Mouse (Mus musculus) liver, embryonic 14.5 days (tissue): ENCODE measurements at regions not wholly inside any gene's neighbourhood (a gene's known extent, or its start where the extent isn't known, plus 50 kb on each side); places are given as distances from the start of the nearest gene placed in this dataset.

Experiments
- ATAC-seq: fragments of 200-750 bp; cut with Nextera tagmentation; 2 replicates; pipeline ENCODE4 v1.8.0; 2017; ENCODE audit warnings: moderate number of reproducible peaks, mild to moderate bottlenecking, moderate library complexity; ENCODE audit not compliant: insufficient read depth
- DNase-seq, 3 experiments: peaks; one replicate each; pipeline ENCODE4 v3.0.0-alpha.2; 2012 to 2013; ENCODE audit warnings: low read depth in 3 of 3, low spot score in 3 of 3
- H3K27ac ChIP-seq: fragments of 300-500 bp; sonication (generic); 2 replicates; pipeline ENCODE4 v1.5.1; 2014; ENCODE audit warnings: moderate library complexity, mild to moderate bottlenecking, control low read depth, inconsistent platforms
- H3K27me3 ChIP-seq: fragments of 300-500 bp; sonication (generic); 2 replicates; pipeline ENCODE4 v1.6.1; 2014; ENCODE audit warnings: mild to moderate bottlenecking, low read length, moderate library complexity; ENCODE audit not compliant: control insufficient read depth, insufficient read depth
- H3K36me3 ChIP-seq: fragments of 300-500 bp; sonication (generic); replicated peaks from 2 replicates; pipeline ENCODE4 v1.6.1; 2014; ENCODE audit warnings: low read depth; ENCODE audit not compliant: control insufficient read depth, insufficient read depth
- H3K4me1 ChIP-seq, 2 experiments: fragments of 200-500 bp in 1 of 2; fragments of 300-500 bp in 1 of 2; sonication (generic) in 1 of 2; replicated peaks; 2 replicates each; pipeline ENCODE4 v1.6.1; 2012 to 2014; ENCODE audit warnings: antibody characterized with exemption in 1 of 2, inconsistent platforms in 1 of 2, low read length in 1 of 2; ENCODE audit not compliant: control insufficient read depth in 2 of 2, insufficient read depth in 2 of 2
- H3K4me2 ChIP-seq: fragments of 300-500 bp; sonication (generic); 2 replicates; pipeline ENCODE4 v1.6.1; 2014; ENCODE audit warnings: low read depth, mild to moderate bottlenecking, control low read depth, moderate library complexity
- H3K4me3 ChIP-seq, 2 experiments: fragments of 200-500 bp in 1 of 2; fragments of 300-500 bp in 1 of 2; sonication (generic) in 1 of 2; 2 replicates each; pipeline ENCODE4 v1.5.1; 2012 to 2014; ENCODE audit warnings: low read depth in 2 of 2, low read length in 2 of 2, mild to moderate bottlenecking in 2 of 2, control low read depth in 1 of 2, inconsistent platforms in 1 of 2, moderate library complexity in 1 of 2; ENCODE audit not compliant: insufficient read depth in 1 of 2
- H3K9ac ChIP-seq: fragments of 300-500 bp; sonication (generic); replicated peaks from 2 replicates; pipeline ENCODE4 v1.6.1; 2014; ENCODE audit warnings: mild to moderate bottlenecking, control low read depth, moderate library complexity
- H3K9me3 ChIP-seq: fragments of 300-500 bp; sonication (generic); 2 replicates; pipeline ENCODE4 v1.6.1; 2016; ENCODE audit warnings: low read length, mixed read lengths; ENCODE audit not compliant: control insufficient read depth
- CTCF ChIP-seq: IDR thresholded peaks from 2 replicates; pipeline ENCODE4 v1.5.1; 2016; ENCODE audit warnings: antibody characterized with exemption, low read depth, control low read depth
- EP300 ChIP-seq: IDR thresholded peaks from 2 replicates; pipeline ENCODE4 v1.6.1; 2016; ENCODE audit warnings: antibody characterized with exemption, low read depth
- WGBS: fragments of 180-500 bp; shearing (Covaris S2); extraction: QIAGEN DNeasy Blood & Tissue Kit; methylation state at CpG from one replicate; pipeline ENCODE4 v1.1.7; 2014; ENCODE audit not compliant: insufficient replicate concordance; 5-methylcytosine and 5-hydroxymethylcytosine counted together

DNA sequence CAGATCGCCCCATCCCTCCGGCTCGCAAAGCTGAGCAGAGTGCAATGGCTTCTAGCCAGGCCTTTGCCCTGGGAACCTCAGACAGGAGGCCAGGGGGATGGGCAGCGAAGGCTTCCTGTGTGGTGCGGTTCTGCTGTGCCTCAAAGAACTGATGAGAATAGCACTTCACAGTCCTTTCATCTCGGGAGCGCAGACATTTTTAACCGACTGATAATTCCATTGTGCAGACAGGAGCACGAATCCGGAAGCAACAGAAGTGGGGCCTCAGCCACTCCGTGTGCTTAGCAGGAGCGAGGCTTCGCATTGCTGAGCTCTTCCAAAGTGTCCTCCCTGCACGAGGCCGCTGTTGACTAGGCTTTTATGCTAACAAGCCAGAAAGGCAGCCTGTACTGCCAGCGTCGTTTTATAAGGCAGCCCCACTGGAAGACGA is 53.6 kb upstream of the Kras start:
- peak overlapping the region; percentile 34 to 45 for H3K4me3 ChIP-seq
- H3K4me2 ChIP-seq = peak overlapping the region; percentile 68
- H3K9ac ChIP-seq = peak overlapping the region; percentile 42
- TF ChIP-seq EP300 (no peak), CTCF (no peak)
- peaks cover 4 to 28% of the 10 kb centered on the region in 2 experiments; a peak in 3 of 4 replicates for H3K4me1 ChIP-seq
- WGBS = 2% methylated on average over 18 of the region's 18 CpGs
- peak overlapping the region; percentile 24 for H3K27ac ChIP-seq
- no peaks in the 10 kb centered on the region for H3K36me3 ChIP-seq
- no peaks in the 10 kb centered on the region for H3K9me3 ChIP-seq
- ATAC-seq (peak; percentile 67), DNase-seq (peak in 1 of 3 experiments; percentile 17)
- no peaks in the 10 kb centered on the region for H3K27me3 ChIP-seq

DNA sequence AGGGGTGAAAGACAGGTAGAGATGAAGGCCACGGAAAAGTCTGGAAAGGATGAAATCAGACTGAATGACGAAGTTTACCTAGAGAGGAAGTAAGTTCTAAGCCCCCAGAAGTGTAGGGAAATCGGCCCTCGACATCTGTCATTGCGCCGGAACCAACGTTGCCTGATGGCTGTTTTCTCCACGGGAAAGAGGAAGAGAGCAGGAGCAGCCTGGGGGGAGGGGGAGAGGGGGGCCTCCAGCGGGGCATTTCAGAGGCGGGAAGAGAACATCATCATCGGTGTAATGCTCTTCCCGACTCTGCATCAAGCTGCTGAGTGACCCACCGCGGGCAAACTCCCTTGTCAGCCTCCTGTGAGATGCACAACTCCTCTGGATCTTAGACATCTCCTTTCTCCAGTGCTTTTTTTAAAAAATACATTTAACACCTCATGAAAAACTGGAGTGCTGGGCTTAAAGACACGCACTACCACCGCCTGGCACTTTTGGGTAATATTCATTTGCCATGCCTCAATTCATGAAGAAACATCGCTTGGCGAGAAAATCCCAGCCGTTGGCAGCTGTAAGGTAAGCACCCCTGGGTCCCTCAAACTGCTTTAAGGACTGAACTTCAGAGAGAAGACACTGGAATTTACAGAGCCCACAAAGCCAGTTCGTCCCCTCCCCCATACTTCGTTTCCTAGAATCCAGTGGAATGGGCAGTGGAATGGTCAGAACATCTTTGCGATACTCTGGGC is 53.0 kb upstream of the Kras start:
- peak overlapping the region; percentile 68 for H3K4me2 ChIP-seq
- ATAC-seq (peak; percentile 11; the same call in 1 of the 2 replicates), DNase-seq (peak in 1 of 3 experiments; percentile 16)
- peaks cover 4 to 30% of the 10 kb centered on the region in 2 experiments; a peak in 3 of 4 replicates for H3K4me1 ChIP-seq
- no peaks in the 10 kb centered on the region for H3K9me3 ChIP-seq
- H3K27me3 ChIP-seq = no peaks in the 10 kb centered on the region
- TF ChIP-seq EP300 (no peak), CTCF (no peak)
- H3K36me3 ChIP-seq = no peaks in the 10 kb centered on the region
- H3K9ac ChIP-seq = peak overlapping the region; percentile 42
- H3K4me3 ChIP-seq = peak overlapping the region; percentile 34 to 45
- H3K27ac ChIP-seq = peak overlapping the region; percentile 24
- 12% methylated on average over 22 of the region's 22 CpGs for WGBS

DNA sequence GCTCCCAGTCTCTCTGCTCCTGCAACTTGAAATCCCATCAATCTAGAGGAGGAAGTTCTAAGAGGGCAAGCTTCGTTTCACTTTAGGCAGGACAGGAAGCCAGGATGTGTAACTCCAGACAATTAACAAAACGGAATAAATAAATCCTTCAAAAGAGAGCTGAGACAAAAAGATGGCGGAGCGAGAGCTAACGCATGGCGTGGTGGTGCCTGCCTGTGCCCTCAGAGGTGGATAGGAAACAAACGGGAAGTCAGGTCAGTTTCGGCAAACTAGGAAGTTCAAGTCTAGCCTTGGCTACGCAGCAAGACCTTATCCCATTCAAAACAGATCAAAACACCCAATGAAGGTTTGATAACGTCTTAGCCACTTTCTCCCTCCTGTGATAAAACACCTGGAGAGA is 52.1 kb upstream of the Kras start:
- WGBS = 67% methylated on average over 10 of the region's 10 CpGs
- TF ChIP-seq CTCF (no peak), EP300 (no peak)
- no peaks in the 10 kb centered on the region for H3K27me3 ChIP-seq
- H3K4me2 ChIP-seq = no peak overlapping the region; the same call in 1 of the 2 replicates
- H3K4me1 ChIP-seq = peaks cover 4 to 34% of the 10 kb centered on the region in 2 experiments; a peak in 3 of 4 replicates
- no peaks in the 10 kb centered on the region for H3K36me3 ChIP-seq
- no peak overlapping the region for H3K9ac ChIP-seq
- H3K4me3 ChIP-seq = no peak overlapping the region
- no peak overlapping the region for H3K27ac ChIP-seq
- DNase-seq (no peak), ATAC-seq (no peak)
- H3K9me3 ChIP-seq = no peaks in the 10 kb centered on the region

GRCm38 (mm10) chr6:145300266-145300858 is 50.3 kb upstream of the Kras start:
- Histone ChIP-seq H3K36me3 (no peaks in the 10 kb centered on the region), H3K9me3 (no peaks in the 10 kb centered on the region), H3K9ac (no peak overlapping the region), H3K4me2 (no peak overlapping the region), H3K27me3 (no peaks in the 10 kb centered on the region), H3K4me1 (peaks cover 4 to 26% of the 10 kb centered on the region in 2 experiments; a peak in 3 of 4 replicates), H3K4me3 (no peak overlapping the region), H3K27ac (no peak overlapping the region)
- ATAC-seq (no peak), DNase-seq (no peak)
- TF ChIP-seq EP300 (no peak), CTCF (no peak)
- 45% methylated on average over 6 of the region's 6 CpGs for WGBS
